21 mouse cellular contexts compared by ENCODE assay signal in genomic region chr12:77107251-77107650, GRCm38 (mm10).
A peak's percentile ranks its signal among the peaks of the same experiment; 100 is the strongest.
DNase-seq lines count a peak whose midpoint lies in the region; ATAC-seq and TF ChIP-seq lines count a peak whose summit lies in the region.
"Had no signal": no experiment of that assay in that cellular context is flagged by ENCODE, and none has a peak within 500 bp of the region (broad histone marks: within the 10 kb centered on the region; RNA-seq: fewer than 3 reads in every experiment).

No protein-coding gene starts in this region.

- no peak for TF ChIP-seq POLR2A in lung, adult 2 months (IDR thresholded peaks at IDR 0.05; ENCODE audit: borderline replicate concordance, extremely low read depth, low read depth, low read length)

- H3K4me3 ChIP-seq in lung, adult 2 months (replicated peaks; ENCODE audit: extremely low read depth, low read depth, low read length), result no peak overlapping the region
- H3K4me3 ChIP-seq: forebrain, embryonic 10.5 days; limb, embryonic 10.5 days; midbrain, embryonic 12.5 days; neural tube, embryonic 15.5 days had no signal

- WGBS in lung, adult 2 months, result 51% methylated on average over 3 of the region's 3 CpGs

- H3K4me1 ChIP-seq in lung, adult 2 months (ENCODE audit: control insufficient read depth, insufficient read depth, low read length), result peaks cover 4% of the 10 kb centered on the region; the same call in 1 of the 2 replicates
- H3K4me1 ChIP-seq: forebrain, embryonic 10.5 days; limb, embryonic 10.5 days; midbrain, embryonic 12.5 days; neural tube, embryonic 15.5 days had no signal

- peak; percentile 10 for DNase-seq in cerebellum, adult 9-11 months
- no peak for DNase-seq in cerebellum, postnatal 10 days
- DNase-seq in lung, adult 2 months, result peak; percentile 8
- no peak for DNase-seq in lung, postnatal 4 days
- peak; percentile 56 for DNase-seq in brain, adult 2 months (ENCODE audit: low read depth, low spot score)
- no peak for DNase-seq in spleen, adult 18-20 months
- DNase-seq in embryo, embryonic 10.5 days (ENCODE audit: low spot score), result no peak
- DNase-seq: heart, postnatal 4 days; kidney, adult 8-10 months; kidney, postnatal 10 days; liver; right cerebral cortex, adult 18-20 months; thymus, postnatal 14 days had no signal

- TF ChIP-seq CTCF in lung, adult 2 months (IDR thresholded peaks at IDR 0.05; ENCODE audit: insufficient read depth, low read length), result no peak

- ATAC-seq in megakaryocyte, adult 5-6 weeks (ENCODE audit: poor library complexity, severe bottlenecking), result peak; percentile 20
- ATAC-seq: CD4-positive, CD25-positive, alpha-beta regulatory T cell, adult 4 months; forebrain, embryonic 16.5 days; inflammation-experienced regulatory T-cells, adult 6 months had no signal

Comparison
In these comparisons a context has a peak if more than half of its experiments do, and no peak if none do; other contexts are left out.
1. DNase-seq: peak in cerebellum, adult 9-11 months (single experiment), lung, adult 2 months (single experiment) and brain, adult 2 months (single experiment); none in cerebellum, postnatal 10 days (0 of 2), lung, postnatal 4 days (0 of 2), spleen, adult 18-20 months (0 of 2) and embryo, embryonic 10.5 days (single experiment).